Mouse (Mus musculus) spleen, adult 2 months (tissue): ENCODE measurements at regions not wholly inside any gene's neighbourhood (a gene's known extent, or its start where the extent isn't known, plus 50 kb on each side); places are given as distances from the start of the nearest gene placed in this dataset.

Experiments used
- DNase-seq, 2 experiments: peaks; one replicate each; pipeline versions ENCODE4 v3.0.0 to v3.0.0-alpha.2; 2012 to 2021; ENCODE audit warnings: low spot score in 2 of 2, low read depth in 1 of 2
- H3K27ac ChIP-seq: fragments of 200-500 bp; 2 replicates; pipeline ENCODE4 v1.5.1; 2012; ENCODE audit warnings: low read length, inconsistent platforms; ENCODE audit not compliant: insufficient read depth
- H3K27me3 ChIP-seq: fragments of 200-500 bp; 2 replicates; pipeline ENCODE4 v1.6.1; 2012; ENCODE audit warnings: mild to moderate bottlenecking, moderate library complexity, low read length, inconsistent platforms; ENCODE audit not compliant: control insufficient read depth, insufficient read depth
- H3K36me3 ChIP-seq: fragments of 200-500 bp; 2 replicates; pipeline ENCODE4 v1.6.1; 2012; ENCODE audit warnings: mild to moderate bottlenecking, low read length, inconsistent platforms; ENCODE audit not compliant: control insufficient read depth, insufficient read depth
- H3K4me1 ChIP-seq: fragments of 200-500 bp; 2 replicates; pipeline ENCODE4 v1.6.1; 2011; ENCODE audit warnings: inconsistent platforms; ENCODE audit not compliant: control insufficient read depth, insufficient read depth, insufficient read length
- H3K4me3 ChIP-seq: fragments of 200-500 bp; 2 replicates; pipeline ENCODE4 v1.5.1; 2011; ENCODE audit warnings: mild to moderate bottlenecking, inconsistent platforms; ENCODE audit not compliant: insufficient read depth, insufficient read length; ENCODE audit errors: extremely low read depth
- CTCF ChIP-seq: fragments of 200-500 bp; IDR thresholded peaks from 2 replicates; pipeline ENCODE4 v1.5.1; 2011; ENCODE audit warnings: mild to moderate bottlenecking, inconsistent platforms; ENCODE audit not compliant: insufficient read depth, insufficient read length, insufficient replicate concordance; ENCODE audit errors: extremely low read depth
- POLR2A ChIP-seq: fragments of 200-500 bp; IDR thresholded peaks from 2 replicates; pipeline ENCODE4 v1.6.1; 2011; ENCODE audit warnings: low read depth, low read length, inconsistent platforms
- WGBS: fragments of 180-500 bp; shearing (Covaris S2); methylation state at CpG from one replicate; pipeline ENCODE4 v1.1.7; 2018; 5-methylcytosine and 5-hydroxymethylcytosine counted together

DNA sequence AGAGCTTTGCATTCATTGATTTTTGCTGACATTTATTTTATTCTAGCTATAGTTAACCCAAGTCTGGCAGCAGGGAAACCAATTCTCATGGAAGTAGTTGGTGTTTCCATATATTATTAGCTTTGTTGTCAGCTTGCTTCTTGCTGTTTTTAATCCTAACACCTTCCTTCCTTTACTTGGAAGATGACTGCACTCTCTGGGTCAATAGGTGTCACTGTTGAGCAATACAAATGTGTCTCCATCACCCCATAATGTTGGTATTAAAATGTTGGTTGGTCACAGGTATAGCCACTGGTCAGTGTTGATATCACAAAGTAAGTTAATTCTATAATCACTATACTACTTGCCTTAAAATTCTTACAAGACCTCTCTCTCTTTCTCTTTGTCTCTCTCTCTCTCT lies 477.9 kb upstream of the A1bg start:
- H3K27me3 ChIP-seq = no peaks in the 10 kb centered on the region
- H3K4me3 ChIP-seq = no peak overlapping the region
- no peaks in the 10 kb centered on the region for H3K4me1 ChIP-seq
- H3K27ac ChIP-seq = no peak overlapping the region
- TF ChIP-seq POLR2A (no peak), CTCF (peak; percentile 12; the same call in 1 of the 2 replicates)
- H3K36me3 ChIP-seq = no peaks in the 10 kb centered on the region
- peak; percentile 10 to 38 for DNase-seq

DNA sequence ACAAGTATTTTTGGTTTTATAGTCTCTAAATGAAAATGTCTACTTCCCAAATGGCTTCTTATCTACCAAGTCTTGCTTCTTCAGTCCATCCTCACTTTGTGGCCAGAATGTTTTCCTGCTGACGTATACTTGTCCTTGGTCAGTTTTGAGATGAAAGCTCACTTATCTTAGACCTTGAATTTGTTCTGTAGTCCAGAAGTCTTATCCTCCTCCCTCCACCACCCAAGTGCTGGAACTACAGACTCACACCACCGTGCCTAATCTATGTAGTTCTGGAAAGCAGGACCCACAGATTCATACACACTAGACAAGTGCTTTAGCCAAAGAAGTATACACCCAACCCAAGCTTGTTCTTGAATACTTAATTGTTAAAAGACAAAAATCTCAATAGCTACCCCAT lies 477.2 kb upstream of the A1bg start:
- no peak for TF ChIP-seq CTCF
- TF ChIP-seq POLR2A = no peak
- no peaks in the 10 kb centered on the region for H3K27me3 ChIP-seq
- H3K27ac ChIP-seq = no peak overlapping the region
- DNase-seq = no peak
- no peaks in the 10 kb centered on the region for H3K4me1 ChIP-seq
- H3K4me3 ChIP-seq = no peak overlapping the region
- H3K36me3 ChIP-seq = no peaks in the 10 kb centered on the region
- whole genome bisulfite sequencing = 88% methylated on average over 2 of the region's 2 CpGs

DNA sequence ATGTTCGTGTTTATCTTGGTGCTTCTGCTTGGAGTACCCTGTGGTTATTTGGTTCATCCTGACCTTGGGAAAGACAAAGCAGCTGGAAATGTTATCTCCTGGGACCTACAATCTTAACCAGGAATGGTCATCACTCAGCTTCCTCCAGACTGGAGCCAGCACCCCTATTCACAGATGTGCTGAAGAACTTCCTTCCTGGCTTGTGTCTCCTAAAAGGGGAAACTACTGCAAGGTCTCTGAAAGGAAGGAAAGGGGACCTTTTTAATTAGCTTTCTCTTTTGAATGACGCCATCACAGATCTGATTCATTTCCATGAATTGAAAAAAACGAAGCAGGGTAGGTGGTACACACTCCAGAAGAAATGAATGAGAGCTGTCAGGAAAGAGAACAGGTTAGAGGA lies 476.0 kb upstream of the A1bg start:
- H3K27me3 ChIP-seq = no peaks in the 10 kb centered on the region
- no peak overlapping the region for H3K27ac ChIP-seq
- no peak overlapping the region for H3K4me3 ChIP-seq
- DNase-seq = no peak
- 27% methylated on average over 3 of the region's 3 CpGs for WGBS
- H3K4me1 ChIP-seq = no peaks in the 10 kb centered on the region; the same call in 1 of the 2 replicates
- no peaks in the 10 kb centered on the region for H3K36me3 ChIP-seq
- no peak for TF ChIP-seq POLR2A
- no peak for TF ChIP-seq CTCF

GRCm38 (mm10) chr15:61397061-61397460 lies 474.2 kb upstream of the A1bg start:
- no peaks in the 10 kb centered on the region; the same call in 1 of the 2 replicates for H3K4me1 ChIP-seq
- no peak for TF ChIP-seq POLR2A
- TF ChIP-seq CTCF = no peak
- no peak overlapping the region for H3K27ac ChIP-seq
- H3K27me3 ChIP-seq = no peaks in the 10 kb centered on the region
- H3K4me3 ChIP-seq = no peak overlapping the region
- 86% methylated on average over 3 of the region's 3 CpGs for WGBS
- DNase-seq = no peak
- no peaks in the 10 kb centered on the region for H3K36me3 ChIP-seq

DNA sequence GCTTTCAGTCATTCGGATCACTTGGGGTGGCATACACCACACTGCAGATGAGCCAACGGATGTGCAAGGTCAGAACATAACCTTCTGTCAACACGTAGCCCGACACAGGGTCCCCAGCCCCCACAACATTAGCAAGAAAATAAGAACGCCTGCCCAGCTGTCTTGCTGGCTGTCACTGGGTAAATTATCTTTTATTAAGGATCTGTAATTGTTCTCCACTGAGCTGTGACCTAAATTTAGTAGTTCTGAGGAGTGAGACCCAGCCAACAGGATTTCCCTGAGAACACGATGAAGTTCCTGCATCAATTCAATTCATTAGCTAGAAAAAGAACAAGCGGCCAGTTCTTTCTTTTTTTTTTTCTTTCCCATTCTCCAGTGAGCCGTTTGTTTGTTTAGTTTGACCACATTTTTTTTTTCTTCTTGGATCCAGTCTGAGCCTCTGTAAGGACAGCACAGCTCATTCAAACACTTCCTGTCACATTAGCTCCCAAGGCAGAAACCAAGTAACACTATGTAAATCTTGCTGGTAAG lies 472.5 kb upstream of the A1bg start:
- 55% methylated on average over 8 of the region's 8 CpGs for WGBS
- TF ChIP-seq POLR2A = no peak
- TF ChIP-seq CTCF = no peak
- no peaks in the 10 kb centered on the region for H3K27me3 ChIP-seq
- no peak for DNase-seq
- no peaks in the 10 kb centered on the region; the same call in 1 of the 2 replicates for H3K4me1 ChIP-seq
- H3K36me3 ChIP-seq = no peaks in the 10 kb centered on the region
- H3K4me3 ChIP-seq = no peak overlapping the region
- no peak overlapping the region for H3K27ac ChIP-seq

- Histone ChIP-seq H3K36me3 (no peaks in the 10 kb centered on the region), H3K27me3 (no peaks in the 10 kb centered on the region), H3K4me1 (no peaks in the 10 kb centered on the region), H3K4me3 (no peak overlapping the region), H3K27ac (no peak overlapping the region)
- TF ChIP-seq CTCF (no peak), POLR2A (no peak)
- no peak for DNase-seq
- 79% methylated on average over 3 of the region's 3 CpGs for WGBS
Measured at GRCm38 (mm10) chr15:61380666-61381065, 457.9 kb upstream of the A1bg start.

DNA sequence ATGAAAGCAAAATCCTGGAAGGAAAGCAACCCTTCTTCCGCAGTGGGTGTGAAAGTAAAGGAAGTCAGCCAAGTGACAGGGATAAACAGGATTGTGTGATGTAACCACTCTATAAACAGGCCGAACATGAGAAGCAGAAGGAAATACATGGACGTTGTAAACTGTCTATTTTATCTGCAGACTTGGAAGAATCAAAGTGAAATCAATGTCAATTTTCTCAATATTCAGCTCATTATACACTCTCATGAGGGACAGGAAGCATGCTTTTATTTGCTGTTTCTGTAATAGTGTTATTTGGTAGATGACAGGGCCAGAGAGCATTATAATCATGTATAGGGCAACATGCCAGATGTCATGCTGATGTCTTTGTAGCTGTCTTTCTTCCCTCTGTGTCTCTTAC lies 443.5 kb upstream of the A1bg start:
- 79% methylated on average over 3 of the region's 3 CpGs for WGBS
- H3K36me3 ChIP-seq = no peaks in the 10 kb centered on the region
- H3K4me1 ChIP-seq = no peaks in the 10 kb centered on the region
- no peak for TF ChIP-seq CTCF
- no peak for TF ChIP-seq POLR2A
- H3K27me3 ChIP-seq = no peaks in the 10 kb centered on the region
- H3K4me3 ChIP-seq = no peak overlapping the region
- H3K27ac ChIP-seq = no peak overlapping the region
- DNase-seq = no peak
